8 mouse cellular contexts compared by ENCODE assay signal in the genomic region with DNA sequence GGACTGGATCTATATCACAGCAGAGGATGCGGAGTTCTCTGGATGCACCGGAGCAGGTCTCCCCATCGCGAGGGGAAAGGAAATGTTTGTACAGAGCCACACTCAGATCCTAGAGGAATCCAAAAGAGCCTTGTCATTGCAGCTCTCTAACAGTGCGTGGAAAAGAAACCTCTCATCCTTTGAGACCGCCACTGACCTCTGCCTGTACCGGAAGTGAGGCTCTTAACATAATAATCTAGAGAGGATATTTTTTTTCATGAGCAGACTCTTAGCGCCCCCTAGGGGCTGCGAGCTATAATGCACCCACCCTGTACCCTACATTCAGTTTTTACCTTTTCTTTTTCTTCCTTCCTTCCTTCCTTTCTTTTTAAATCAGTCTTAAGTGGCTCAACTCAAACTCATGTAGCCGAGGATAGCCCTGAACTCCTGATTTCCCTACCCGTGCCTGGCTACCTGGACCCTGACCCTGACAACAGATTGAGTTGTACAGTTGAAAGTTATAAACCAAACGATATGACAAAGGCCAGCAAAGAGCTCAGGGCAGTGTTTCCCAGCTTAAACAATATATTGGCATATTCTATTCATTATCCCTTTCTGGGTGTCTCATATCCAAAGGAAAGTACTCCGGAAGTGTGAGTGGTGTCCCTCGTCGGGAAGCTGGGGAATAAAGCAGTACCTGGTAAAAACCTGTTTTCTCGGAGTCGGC. TPM values are rescaled to one million over a fixed set of nuclear protein-coding genes. Genes with fewer than 3 reads are reported as not detected.
DNase-seq lines count a peak whose midpoint lies in the region; ATAC-seq and TF ChIP-seq lines count a peak whose summit lies in the region.

No protein-coding gene starts in this region.

- H3K9ac ChIP-seq in kidney, postnatal 0 days (ENCODE audit: low read depth, low read length), result no peak overlapping the region
- H3K9ac ChIP-seq in lung, embryonic 15.5 days, result no peak overlapping the region

- no peak overlapping the region for H3K27ac ChIP-seq in kidney, postnatal 0 days
- no peak overlapping the region for H3K27ac ChIP-seq in lung, embryonic 15.5 days

- TF ChIP-seq CTCF in kidney, postnatal 0 days (IDR thresholded peaks at IDR 0.05; ENCODE audit: low read depth), result peak; percentile 94

- 56% methylated on average over 17 of the region's 17 CpGs for WGBS in kidney, postnatal 0 days
- 56% methylated on average over 17 of the region's 17 CpGs for WGBS in lung, embryonic 15.5 days

- DNase-seq in A20 (ENCODE audit: low read depth, low spot score), result peak; percentile 81
- peak; percentile 35 for DNase-seq in MEL-GATA-1-ER (ENCODE audit: extremely low read depth, low read depth)
- DNase-seq in cerebellum, postnatal 14 days, result peak; percentile 82
- DNase-seq in heart, adult 8-10 months (ENCODE audit: low spot score), result peak; percentile 62
- DNase-seq in kidney, postnatal 0 days (ENCODE audit: low spot score), result peak; percentile 87
- peak; percentile 48 for DNase-seq in ovary, postnatal 36 days (ENCODE audit: low spot score)
- DNase-seq in urinary bladder, adult 18-20 months (ENCODE audit: low spot score in 2 of 2), result no peak

- no peaks in the 10 kb centered on the region; the same call in 1 of the 2 replicates for H3K4me1 ChIP-seq in kidney, postnatal 0 days (replicated peaks; ENCODE audit: insufficient read depth, low read length)
- H3K4me1 ChIP-seq in lung, embryonic 15.5 days, result peaks cover 11% of the 10 kb centered on the region

- ATAC-seq in kidney, postnatal 0 days (replicated peaks; ENCODE audit: low FRiP score, low read depth), result peak; percentile 45; the same call in 1 of the 2 replicates
- ATAC-seq in lung, embryonic 15.5 days (ENCODE audit: borderline replicate concordance, extremely low read depth, low FRiP score, low TSS enrichment), result no peak

- no peaks in the 10 kb centered on the region for H3K27me3 ChIP-seq in kidney, postnatal 0 days (ENCODE audit: insufficient read depth, low read length)
- H3K27me3 ChIP-seq in lung, embryonic 15.5 days, result no peaks in the 10 kb centered on the region

- no peaks in the 10 kb centered on the region for H3K36me3 ChIP-seq in kidney, postnatal 0 days (ENCODE audit: insufficient read depth, low read length)
- peaks cover 6% of the 10 kb centered on the region; the same call in 1 of the 2 replicates for H3K36me3 ChIP-seq in lung, embryonic 15.5 days

- peak overlapping the region; percentile 10; the same call in 1 of the 2 replicates for H3K4me2 ChIP-seq in kidney, postnatal 0 days (ENCODE audit: low read length)
- H3K4me2 ChIP-seq in lung, embryonic 15.5 days, result peak overlapping the region; percentile 28; the same call in 1 of the 2 replicates

- no peak overlapping the region for H3K4me3 ChIP-seq in kidney, postnatal 0 days (replicated peaks; ENCODE audit: low read depth, low read length)
- no peak overlapping the region for H3K4me3 ChIP-seq in lung, embryonic 15.5 days

- H3K9me3 ChIP-seq in kidney, postnatal 0 days (replicated peaks; ENCODE audit: low read length), result no peaks in the 10 kb centered on the region
- H3K9me3 ChIP-seq in lung, embryonic 15.5 days, result no peaks in the 10 kb centered on the region

RNA-seq across cellular contexts. Expression of a gene that starts 3.4 kb away (rescaled TPM):
- 1 to 10 TPM; 3.0 to 3.4 (median 3.3) TPM for total RNA-seq in heart, adult 8-10 months (2022)
- polyA plus RNA-seq in kidney, postnatal 0 days (2015; fragmentation: Nextera tagmentation; extraction: Ambion mirVana), result 16.1 and 16.3 TPM in 2 replicates
- polyA plus RNA-seq in lung, embryonic 15.5 days (2015; fragmentation: Nextera tagmentation; extraction: Ambion mirVana), result 15.0 and 16.1 TPM in 2 replicates

RNA-seq across cellular contexts. Expression of a gene that starts 13.6 kb away (rescaled TPM):
- total RNA-seq in heart, adult 8-10 months (2022), result 1 to 10 TPM; 3.2 to 5.2 (median 4.4) TPM
- polyA plus RNA-seq in kidney, postnatal 0 days (2015; fragmentation: Nextera tagmentation; extraction: Ambion mirVana), result 6.5 and 8.0 TPM in 2 replicates
- 8.7 and 11.6 TPM in 2 replicates for polyA plus RNA-seq in lung, embryonic 15.5 days (2015; fragmentation: Nextera tagmentation; extraction: Ambion mirVana)

RNA-seq across cellular contexts. Expression of a gene that starts 56.8 kb away (rescaled TPM):
- total RNA-seq in heart, adult 8-10 months (2022), result under 1 TPM in 3 of 4 experiments, not detected in 1; 0.13 to 0.25 (median 0.14) TPM
- 0.26 and 0.36 TPM in 2 replicates for polyA plus RNA-seq in kidney, postnatal 0 days (2015; fragmentation: Nextera tagmentation; extraction: Ambion mirVana)
- 1.1 and 1.4 TPM in 2 replicates for polyA plus RNA-seq in lung, embryonic 15.5 days (2015; fragmentation: Nextera tagmentation; extraction: Ambion mirVana)

Comparison
In these comparisons a context has a peak if more than half of its experiments do, and no peak if none do; other contexts are left out.
1. DNase-seq: peak in A20 (single experiment), MEL-GATA-1-ER (single experiment), cerebellum, postnatal 14 days (2 of 2), heart, adult 8-10 months (single experiment), kidney, postnatal 0 days (single experiment) and ovary, postnatal 36 days (single experiment); none in urinary bladder, adult 18-20 months (0 of 2).